Comparison of ENCODE assay signal across 10 mouse cellular contexts in the genomic region with DNA sequence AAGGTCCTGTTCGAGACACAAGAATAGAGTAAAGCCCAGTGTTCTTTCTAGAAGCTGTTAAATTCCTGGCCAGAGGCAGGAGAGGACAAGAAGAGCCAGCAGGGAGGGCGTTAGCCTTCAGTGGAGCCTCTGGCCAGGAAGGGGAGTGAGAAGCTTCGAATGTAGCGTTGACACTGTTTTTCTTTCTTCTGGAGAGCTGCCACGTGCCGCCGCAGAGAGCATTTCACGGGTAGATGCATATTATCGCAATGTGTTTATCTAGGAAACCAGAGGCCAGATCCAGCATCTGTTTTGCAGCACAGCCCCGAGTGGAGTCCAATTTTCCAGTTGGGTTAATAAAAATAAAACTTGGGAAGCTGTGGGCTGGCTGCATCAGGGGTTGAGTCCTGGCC.
DNase-seq lines count a peak whose midpoint lies in the region; ATAC-seq and TF ChIP-seq lines count a peak whose summit lies in the region.
"Had no signal": no experiment of that assay in that cellular context is flagged by ENCODE, and none has a peak within 500 bp of the region (broad histone marks: within the 10 kb centered on the region; RNA-seq: fewer than 3 reads in every experiment).

No protein-coding gene starts in this region.

- 0 out of 2 replicates have a peak overlapping the region, but pooled peaks have one; percentile 9 for H3K27ac ChIP-seq in limb, embryonic 14.5 days (replicated peaks; ENCODE audit: low read depth, low read length)
- H3K27ac ChIP-seq in limb, embryonic 10.5 days, result no peak overlapping the region
- H3K27ac ChIP-seq: limb, embryonic 13.5 days had no signal

- no peak overlapping the region for H3K4me3 ChIP-seq in limb, embryonic 14.5 days (replicated peaks; ENCODE audit: low read length)
- H3K4me3 ChIP-seq in limb, embryonic 10.5 days, result no peak overlapping the region
- H3K4me3 ChIP-seq: limb, embryonic 13.5 days had no signal

- H3K9ac ChIP-seq in limb, embryonic 14.5 days (ENCODE audit: low read depth, low read length, severe bottlenecking), result no peak overlapping the region
- H3K9ac ChIP-seq: limb, embryonic 13.5 days had no signal

- no peak for TF ChIP-seq POLR2A in limb, embryonic 14.5 days (IDR thresholded peaks at IDR 0.05; ENCODE audit: borderline replicate concordance, extremely low read depth, insufficient read depth, insufficient read length)

- no peaks in the 10 kb centered on the region; the same call in 1 of the 2 replicates for H3K4me1 ChIP-seq in limb, embryonic 14.5 days (ENCODE audit: control insufficient read depth, insufficient read depth, low read length)
- no peaks in the 10 kb centered on the region for H3K4me1 ChIP-seq in limb, embryonic 10.5 days

- ATAC-seq in limb, embryonic 14.5 days (ENCODE audit: low FRiP score, low read depth), result no peak
- ATAC-seq: hindbrain, embryonic 16.5 days had no signal

- 33% methylated on average over 10 of the region's 10 CpGs for WGBS in limb, embryonic 14.5 days
- 79% methylated on average over 10 of the region's 10 CpGs for WGBS in limb, embryonic 10.5 days

- H3K9me3 ChIP-seq in limb, embryonic 14.5 days (ENCODE audit: control insufficient read depth, low read length), result no peaks in the 10 kb centered on the region
- H3K9me3 ChIP-seq in limb, embryonic 10.5 days (replicated peaks), result no peaks in the 10 kb centered on the region

- DNase-seq in limb, embryonic 14.5 days (ENCODE audit: low spot score), result peak; percentile 63
- DNase-seq in limb, embryonic 10.5 days (ENCODE audit: low spot score), result no peak
- DNase-seq in brain, adult 2 months (ENCODE audit: low read depth, low spot score), result peak; percentile 27
- DNase-seq in heart, adult 9 months (ENCODE audit: low spot score in 2 of 2), result peak; percentile 88 to 90
- peak; percentile 62 for DNase-seq in lung, postnatal 25 days (ENCODE audit: low spot score)
- no peak for DNase-seq in layer of hippocampus, adult 9-10 months (ENCODE audit: low spot score)
- DNase-seq in spleen, postnatal 4 days (ENCODE audit: low spot score in 2 of 2), result no peak
- no peak for DNase-seq in adrenal gland, postnatal 36 days

- no peaks in the 10 kb centered on the region for H3K36me3 ChIP-seq in limb, embryonic 14.5 days (ENCODE audit: control insufficient read depth, insufficient read depth, low read length)
- H3K36me3 ChIP-seq in limb, embryonic 10.5 days, result no peaks in the 10 kb centered on the region
- H3K36me3 ChIP-seq: limb, embryonic 13.5 days had no signal

- H3K27me3 ChIP-seq in limb, embryonic 14.5 days (ENCODE audit: control insufficient read depth, insufficient read depth, low read length), result no peaks in the 10 kb centered on the region
- H3K27me3 ChIP-seq in limb, embryonic 10.5 days (ENCODE audit: low read depth, poor library complexity, severe bottlenecking), result no peaks in the 10 kb centered on the region
- H3K27me3 ChIP-seq: limb, embryonic 13.5 days had no signal

- no peak overlapping the region for H3K4me2 ChIP-seq in limb, embryonic 14.5 days (replicated peaks; ENCODE audit: low read depth, low read length, severe bottlenecking)
- H3K4me2 ChIP-seq: limb, embryonic 13.5 days had no signal

Comparison
In these comparisons a context has a peak if more than half of its experiments do, and no peak if none do; other contexts are left out.
1. DNase-seq: peak in limb, embryonic 14.5 days (single experiment), brain, adult 2 months (single experiment), heart, adult 9 months (2 of 2) and lung, postnatal 25 days (single experiment); none in limb, embryonic 10.5 days (single experiment), layer of hippocampus, adult 9-10 months (single experiment), spleen, postnatal 4 days (0 of 2) and adrenal gland, postnatal 36 days (0 of 2).